Mouse (Mus musculus) erythroblast, embryonic 14.5 days (primary cell): ENCODE results near the gene Pcnx. TPM values are rescaled to one million over a fixed set of nuclear protein-coding genes. Genes with fewer than 3 reads are reported as not detected.
"Not testable (repeated sequence)": the region's sequence is repeated elsewhere in the genome, so short reads cannot be mapped to it uniquely, and the experiment has no call there.

Experiments used
- H3K27me3 ChIP-seq: 2 replicates; pipeline ENCODE4 v1.6.1; 2012; ENCODE audit warnings: inconsistent platforms; ENCODE audit not compliant: control insufficient read depth
- H3K36me3 ChIP-seq: 2 replicates; pipeline ENCODE4 v1.6.1; 2012; ENCODE audit warnings: mild to moderate bottlenecking, inconsistent platforms; ENCODE audit not compliant: control insufficient read depth
- H3K4me1 ChIP-seq: 2 replicates; pipeline ENCODE4 v1.6.1; 2012; ENCODE audit warnings: inconsistent platforms; ENCODE audit not compliant: control insufficient read depth
- H3K4me3 ChIP-seq: replicated peaks from 2 replicates; pipeline ENCODE3; 2012; ENCODE audit warnings: moderate library complexity, mild to moderate bottlenecking, inconsistent platforms
- H3K9me3 ChIP-seq: 2 replicates; pipeline ENCODE4 v1.6.1; 2012; ENCODE audit warnings: low read length, inconsistent platforms, mixed read lengths; ENCODE audit not compliant: control insufficient read depth
- GATA1 ChIP-seq: IDR thresholded peaks from 2 replicates; pipeline ENCODE4 v1.6.1; 2012; ENCODE audit warnings: low read length, inconsistent platforms, mixed read lengths
- TAL1 ChIP-seq: IDR thresholded peaks from 3 replicates; pipeline ENCODE4 v1.6.1; 2012; ENCODE audit warnings: low read length, inconsistent platforms, mixed read lengths
- polyA plus RNA-seq: library from polyadenylated mRNA; stranded (reverse); fragments of >175 nt; gene quantifications from 2 replicates; pipeline ENCODE4 v1.2.3, GENCODE M21; 2012

Pcnx gene
- polyA plus RNA-seq, 1 experiment: 0.03 TPM

DNA sequence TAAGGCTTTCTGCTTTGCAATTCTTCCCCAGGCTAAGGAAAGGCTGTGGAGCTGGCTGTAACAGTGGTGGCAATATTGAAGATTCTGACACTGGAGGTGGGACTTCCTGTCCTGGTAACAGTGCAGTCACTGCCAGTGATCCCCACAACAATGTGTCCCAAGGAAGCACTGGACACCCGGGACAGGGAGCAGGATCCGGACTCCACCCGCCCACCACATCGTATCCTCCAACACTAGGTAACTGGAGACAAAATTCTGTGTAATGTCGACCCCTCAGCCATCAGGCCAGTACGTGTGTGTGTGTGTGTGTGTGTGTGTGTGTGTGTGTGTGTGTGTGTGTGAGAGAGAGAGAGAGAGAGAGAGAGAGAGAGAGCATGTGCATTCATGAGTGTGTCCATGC lies 133.2 kb downstream of the Pcnx start:
- Histone ChIP-seq H3K9me3 (no peaks in the 10 kb centered on the region), H3K27me3 (no peaks in the 10 kb centered on the region), H3K36me3 (peaks cover 4% of the 10 kb centered on the region; the same call in 1 of the 2 replicates), H3K4me1 (no peaks in the 10 kb centered on the region), H3K4me3 (no peak overlapping the region)
- TF ChIP-seq GATA1 (no peak), TAL1 (no peak)

GRCm38 (mm10) chr12:81994911-81995667 lies 135.3 kb downstream of the Pcnx start:
- no peaks in the 10 kb centered on the region for H3K4me1 ChIP-seq
- H3K27me3 ChIP-seq: no peaks in the 10 kb centered on the region
- no peak for TF ChIP-seq GATA1
- H3K9me3 ChIP-seq: no peaks in the 10 kb centered on the region
- no peak overlapping the region for H3K4me3 ChIP-seq
- peaks cover 4% of the 10 kb centered on the region; the same call in 1 of the 2 replicates for H3K36me3 ChIP-seq

GRCm38 (mm10) chr12:81996679-81997362 lies 137.0 kb downstream of the Pcnx start:
- Histone ChIP-seq H3K27me3 (no peaks in the 10 kb centered on the region), H3K9me3 (no peaks in the 10 kb centered on the region), H3K36me3 (peaks cover 4% of the 10 kb centered on the region; the same call in 1 of the 2 replicates), H3K4me3 (no peak overlapping the region), H3K4me1 (no peaks in the 10 kb centered on the region)
- no peak for TF ChIP-seq TAL1
- no peak for TF ChIP-seq GATA1

DNA sequence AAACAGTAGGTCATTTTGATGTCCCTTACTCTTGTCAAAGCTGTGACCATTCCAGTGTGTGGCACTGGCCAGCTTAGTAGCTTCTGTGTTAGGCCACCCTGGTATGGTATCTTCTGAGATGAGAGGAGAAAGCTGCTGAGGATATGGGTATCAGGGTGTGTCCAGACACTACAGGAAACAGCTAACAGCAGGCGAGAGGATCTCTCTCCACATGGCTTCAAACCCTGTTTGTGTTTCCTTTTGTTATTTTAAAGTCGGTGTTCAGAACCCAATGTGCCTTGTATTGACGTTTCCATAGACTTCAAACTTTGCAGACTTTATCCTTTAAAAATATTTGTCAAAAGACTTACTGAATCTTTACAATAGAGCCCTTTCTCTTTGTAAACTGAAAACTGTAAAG lies 137.7 kb downstream of the Pcnx start:
- TF ChIP-seq TAL1: no peak
- no peak for TF ChIP-seq GATA1
- Histone ChIP-seq H3K4me1 (no peaks in the 10 kb centered on the region), H3K36me3 (peaks cover 4% of the 10 kb centered on the region; the same call in 1 of the 2 replicates), H3K4me3 (no peak overlapping the region), H3K27me3 (no peaks in the 10 kb centered on the region), H3K9me3 (no peaks in the 10 kb centered on the region)

- H3K4me1 ChIP-seq, H3K36me3 ChIP-seq, H3K4me3 ChIP-seq, H3K9me3 ChIP-seq, H3K27me3 ChIP-seq: not testable (repeated sequence)
Observed at GRCm38 (mm10) chr12:82002697-82003096, 142.9 kb downstream of the Pcnx start.

GRCm38 (mm10) chr12:82025901-82026633 lies 166.2 kb downstream of the Pcnx start:
- not testable (repeated sequence) for H3K36me3 ChIP-seq

DNA sequence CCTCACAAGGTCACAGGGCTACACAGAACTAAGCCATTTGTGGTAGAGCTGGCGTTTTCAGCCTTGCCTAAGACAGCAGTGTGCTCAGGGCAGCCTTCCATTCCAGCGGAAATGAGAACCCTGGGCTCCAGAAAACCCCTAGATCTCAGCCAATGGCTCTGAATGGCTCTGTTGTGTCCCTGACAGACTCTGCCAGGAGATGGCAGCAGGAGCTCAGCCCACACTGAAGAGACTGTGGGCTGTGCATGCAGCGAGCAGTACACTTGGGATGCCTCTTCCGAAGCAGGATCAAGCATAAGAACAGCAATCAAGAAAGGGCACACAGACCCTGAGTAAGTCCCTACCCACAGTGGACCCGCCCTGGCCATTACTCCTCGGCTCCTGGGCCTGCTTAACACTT lies 173.7 kb downstream of the Pcnx start:
- not testable (repeated sequence) for H3K4me3 ChIP-seq, H3K9me3 ChIP-seq, H3K4me1 ChIP-seq, H3K27me3 ChIP-seq, H3K36me3 ChIP-seq

More at GRCm38 (mm10) chr12:82025901-82026633, 166.2 kb downstream of the Pcnx start:
- H3K4me1 ChIP-seq, H3K4me3 ChIP-seq, H3K9me3 ChIP-seq, H3K27me3 ChIP-seq: not testable (repeated sequence)

DNA sequence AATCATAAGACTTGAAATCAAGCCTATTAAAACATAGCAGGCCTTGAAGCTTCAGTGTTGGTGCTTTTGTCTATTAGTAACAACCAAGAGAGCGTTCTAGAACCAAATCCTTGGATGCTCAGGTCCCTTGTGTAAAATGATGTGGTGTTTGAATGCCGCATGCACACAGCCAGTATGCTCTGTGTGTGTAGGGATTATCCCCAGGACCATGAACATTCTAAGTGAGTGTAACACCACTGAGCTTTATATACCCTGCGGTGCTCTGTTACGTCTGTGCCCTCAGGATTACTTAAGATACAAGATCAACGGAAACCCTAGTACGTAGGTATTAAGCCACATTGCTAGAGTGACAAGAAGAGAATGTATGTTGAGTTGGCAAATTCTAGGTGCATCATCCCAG lies 174.2 kb downstream of the Pcnx start:
- H3K27me3 ChIP-seq, H3K4me1 ChIP-seq, H3K9me3 ChIP-seq, H3K36me3 ChIP-seq, H3K4me3 ChIP-seq: not testable (repeated sequence)

DNA sequence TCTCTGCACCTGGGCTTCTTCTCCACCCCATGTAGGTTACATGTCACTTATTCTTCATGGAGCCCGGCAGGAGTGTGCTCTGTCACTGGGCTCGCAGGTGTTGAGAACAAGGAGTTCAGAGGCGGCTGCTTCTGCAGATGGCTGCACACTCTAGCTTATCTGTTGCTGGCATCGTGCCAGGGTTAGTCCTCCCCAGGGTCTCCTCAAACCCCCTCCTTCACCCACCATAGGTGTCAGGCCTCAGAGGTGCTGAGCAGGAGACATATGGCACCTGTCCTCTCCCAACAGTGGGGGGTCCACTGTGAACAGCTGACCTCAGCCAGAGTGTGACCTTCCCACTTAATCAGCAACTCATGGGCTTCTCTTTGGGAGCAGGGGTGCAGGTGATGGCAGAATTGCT lies 184.3 kb downstream of the Pcnx start:
- not testable (repeated sequence) for H3K9me3 ChIP-seq, H3K27me3 ChIP-seq, H3K4me1 ChIP-seq, H3K4me3 ChIP-seq, H3K36me3 ChIP-seq

Other genes starting within 250 kb of the Pcnx start
- gene Ttc9, start 228.8 kb upstream of the Pcnx start, polyA plus RNA-seq: not detected in 2 replicates
- gene Map3k9, start 78.8 kb upstream of the Pcnx start, polyA plus RNA-seq: not detected in 2 replicates